Mouse (Mus musculus) hindbrain, postnatal 0 days (tissue): ENCODE results near the gene Cuta. TPM values are rescaled to one million over a fixed set of nuclear protein-coding genes. Genes with fewer than 3 reads are reported as not detected.
"Not testable (repeated sequence)": the region's sequence is repeated elsewhere in the genome, so short reads cannot be mapped to it uniquely, and the experiment has no call there.

ENCODE experiments used
- ATAC-seq: fragments of 200-750 bp; cut with Nextera tagmentation; 2 replicates; pipeline ENCODE4 v1.8.0; 2017; ENCODE audit warnings: mild to moderate bottlenecking, moderate TSS enrichment, moderate library complexity
- DNase-seq: peaks from one replicate; pipeline ENCODE4 v3.0.0-alpha.2; 2015; ENCODE audit warnings: low spot score
- H3K27ac ChIP-seq: fragments of 300-500 bp; sonication (generic); 2 replicates; pipeline ENCODE4 v1.5.1; 2014; ENCODE audit warnings: mild to moderate bottlenecking
- H3K27me3 ChIP-seq: fragments of 300-500 bp; sonication (generic); 2 replicates; pipeline ENCODE4 v1.6.1; 2014; ENCODE audit warnings: low read length, mixed read lengths; ENCODE audit not compliant: insufficient read depth
- H3K36me3 ChIP-seq: fragments of 300-500 bp; sonication (generic); 2 replicates; pipeline ENCODE4 v1.6.1; 2014; ENCODE audit warnings: low read length, mixed read lengths; ENCODE audit not compliant: insufficient read depth
- H3K4me1 ChIP-seq: fragments of 300-500 bp; sonication (generic); 2 replicates; pipeline ENCODE4 v1.6.1; 2014; ENCODE audit warnings: antibody characterized with exemption, low read length, mixed read lengths; ENCODE audit not compliant: insufficient read depth
- H3K4me2 ChIP-seq: fragments of 300-500 bp; sonication (generic); 2 replicates; pipeline ENCODE4 v1.6.1; 2014; ENCODE audit warnings: low read depth, mild to moderate bottlenecking, low read length, moderate library complexity, mixed read lengths
- H3K4me3 ChIP-seq: fragments of 300-500 bp; sonication (generic); 2 replicates; pipeline ENCODE4 v1.5.1; 2014; ENCODE audit warnings: low read length
- H3K9ac ChIP-seq: fragments of 300-500 bp; sonication (generic); replicated peaks from 2 replicates; pipeline ENCODE4 v1.6.1; 2014; ENCODE audit warnings: mild to moderate bottlenecking, low read length, moderate library complexity, mixed read lengths
- H3K9me3 ChIP-seq: fragments of 300-500 bp; sonication (generic); 2 replicates; pipeline ENCODE4 v1.6.1; 2016; ENCODE audit warnings: low read length, mixed read lengths
- CTCF ChIP-seq: IDR thresholded peaks from 2 replicates; pipeline ENCODE4 v1.5.1; 2016; ENCODE audit warnings: antibody characterized with exemption, control low read depth, low read depth
- WGBS: fragments of 180-500 bp; shearing (Covaris S2); extraction: QIAGEN DNeasy Blood & Tissue Kit; methylation state at CpG from one replicate; pipeline ENCODE4 v1.1.7; 2014; 5-methylcytosine and 5-hydroxymethylcytosine counted together
- polyA plus RNA-seq: library from polyadenylated mRNA; unstranded; fragments of >200 nt; fragmentation: Nextera tagmentation; extraction: Ambion mirVana; gene quantifications from 2 replicates; pipeline ENCODE4 v1.2.1, GENCODE M21; 2015
- total RNA-seq: library from RNA; depleted of rRNA; stranded (reverse); fragments of >200 nt; gene quantifications from 2 replicates; pipeline ENCODE4 v1.2.3, GENCODE M21; 2014

Cuta gene
- total and polyA plus RNA-seq, 2 experiments from 2014 or later: 63.8 to 149 TPM

- H3K27me3 ChIP-seq, H3K4me3 ChIP-seq, H3K36me3 ChIP-seq, H3K4me1 ChIP-seq, H3K4me2 ChIP-seq, H3K9ac ChIP-seq, H3K9me3 ChIP-seq: not testable (repeated sequence)
- ATAC-seq: 0 out of 2 replicates have a peak, but pooled peaks have one; percentile 11
- H3K27ac ChIP-seq: peak overlapping the region; percentile 78; the same call in 1 of the 2 replicates
- 69% methylated on average over 7 of the region's 7 CpGs for WGBS
- DNase-seq: peak; percentile 56
- peak; percentile 58 for TF ChIP-seq CTCF
Observed at GRCm38 (mm10) chr17:26931795-26932194, 7.6 kb downstream of the Cuta start.

GRCm38 (mm10) chr17:26925414-26925813 is 14.0 kb downstream of the Cuta start:
- not testable (repeated sequence) for H3K36me3 ChIP-seq, H3K9ac ChIP-seq, H3K9me3 ChIP-seq, H3K4me2 ChIP-seq, H3K27ac ChIP-seq, H3K4me3 ChIP-seq, H3K27me3 ChIP-seq, DNase-seq, ATAC-seq, H3K4me1 ChIP-seq
- 95% methylated on average over 9 of the region's 9 CpGs for WGBS

- H3K9me3 ChIP-seq, ATAC-seq, H3K27me3 ChIP-seq, H3K4me2 ChIP-seq, H3K36me3 ChIP-seq, H3K4me3 ChIP-seq, H3K4me1 ChIP-seq, DNase-seq, H3K9ac ChIP-seq, H3K27ac ChIP-seq: not testable (repeated sequence)
- 95% methylated on average over 5 of the region's 6 CpGs for WGBS
Observed at GRCm38 (mm10) chr17:26922368-26922767, 17.0 kb downstream of the Cuta start.

GRCm38 (mm10) chr17:26919516-26919915 is 19.9 kb downstream of the Cuta start:
- ATAC-seq, H3K9ac ChIP-seq, DNase-seq, H3K9me3 ChIP-seq, H3K36me3 ChIP-seq, H3K27me3 ChIP-seq, H3K4me2 ChIP-seq, H3K4me3 ChIP-seq, H3K4me1 ChIP-seq, H3K27ac ChIP-seq: not testable (repeated sequence)
- 78% methylated on average over 2 of the region's 2 CpGs for WGBS

- WGBS: 76% methylated on average over 2 of the region's 2 CpGs
- H3K27me3 ChIP-seq: no peaks in the 10 kb centered on the region
- ATAC-seq (no peak), DNase-seq (no peak)
- no peak overlapping the region for H3K9ac ChIP-seq
- H3K4me2 ChIP-seq: no peak overlapping the region
- no peaks in the 10 kb centered on the region for H3K4me1 ChIP-seq
- no peak overlapping the region for H3K4me3 ChIP-seq
- no peaks in the 10 kb centered on the region for H3K36me3 ChIP-seq
- no peak for TF ChIP-seq CTCF
- no peaks in the 10 kb centered on the region for H3K9me3 ChIP-seq
- no peak overlapping the region for H3K27ac ChIP-seq
Observed at GRCm38 (mm10) chr17:26918343-26918742, 21.0 kb downstream of the Cuta start.

GRCm38 (mm10) chr17:26917560-26917959 is 21.8 kb downstream of the Cuta start:
- H3K9me3 ChIP-seq, ATAC-seq, H3K4me1 ChIP-seq, DNase-seq, H3K27ac ChIP-seq, H3K27me3 ChIP-seq, H3K36me3 ChIP-seq: not testable (repeated sequence)
- H3K4me3 ChIP-seq: peak overlapping the region; percentile 57
- H3K4me2 ChIP-seq: peak overlapping the region; percentile 66
- 0 out of 2 replicates have a peak overlapping the region, but pooled peaks have one; percentile 37 for H3K9ac ChIP-seq
- WGBS: 0% methylated on average over 12 of the region's 12 CpGs

GRCm38 (mm10) chr17:26916711-26917482 is 22.5 kb downstream of the Cuta start, which contains the start of gene Kifc5b:
Kifc5b (plus strand) TSS chr17:26917091.
- H3K27ac ChIP-seq: no peak within 1 kb of the TSS
- H3K9ac ChIP-seq: 0 out of 2 replicates have a peak within 1 kb of the TSS, but pooled peaks have one; percentile 37
- ATAC-seq: peak; percentile 99
- no peaks in the 10 kb centered on the region for H3K9me3 ChIP-seq
- DNase-seq: peak; percentile 100
- no peaks in the 10 kb centered on the region for H3K4me1 ChIP-seq
- peak within 1 kb of the TSS; percentile 57 for H3K4me3 ChIP-seq
- H3K36me3 ChIP-seq: no peaks in the 10 kb centered on the region
- H3K27me3 ChIP-seq: no peaks in the 10 kb centered on the region
- peak within 1 kb of the TSS; percentile 66 for H3K4me2 ChIP-seq
- TF ChIP-seq CTCF: peak; percentile 100
- WGBS: under 1% methylated on average over 63 of the region's 72 CpGs
